Mouse (Mus musculus): ENCODE results near the gene Runx1. TPM values are rescaled to one million over a fixed set of nuclear protein-coding genes. Genes with fewer than 3 reads are reported as not detected.

Runx1 gene
- polyA plus RNA-seq, 1 experiment = 2.4 TPM

- H3K9ac ChIP-seq (ENCODE audit: low read depth, poor library complexity, severe bottlenecking) = no peak overlapping the region
- no peak overlapping the region for H3K4me3 ChIP-seq (ENCODE audit: low read depth, low read length)
- no peaks in the 10 kb centered on the region for H3K9me3 ChIP-seq (replicated peaks; ENCODE audit: control insufficient read depth, insufficient read depth, low read length, poor library complexity, severe bottlenecking)
- no peaks in the 10 kb centered on the region for H3K27me3 ChIP-seq (ENCODE audit: control insufficient read depth, insufficient read depth, low read length, poor library complexity, severe bottlenecking)
- H3K4me1 ChIP-seq (ENCODE audit: control insufficient read depth, insufficient read depth, low read length) = no peaks in the 10 kb centered on the region
- TF ChIP-seq EP300 (IDR thresholded peaks at IDR 0.05; ENCODE audit: insufficient read depth, low read depth, low read length) (no peak), POLR2A (IDR thresholded peaks at IDR 0.05; ENCODE audit: insufficient read depth, low read length) (no peak), CTCF (IDR thresholded peaks at IDR 0.05; ENCODE audit: low read depth, low read length) (no peak)
- no peak overlapping the region for H3K27ac ChIP-seq (ENCODE audit: insufficient read depth, low read length)
- H3K36me3 ChIP-seq (ENCODE audit: control insufficient read depth, insufficient read depth, low read length, poor library complexity, severe bottlenecking) = no peaks in the 10 kb centered on the region
Measured at GRCm38 (mm10) chr16:92794197-92794596, 31.8 kb downstream of the Runx1 start.

GRCm38 (mm10) chr16:92793741-92794140 lies 32.2 kb downstream of the Runx1 start:
- Histone ChIP-seq H3K4me3 (ENCODE audit: low read depth, low read length) (no peak overlapping the region), H3K4me1 (ENCODE audit: control insufficient read depth, insufficient read depth, low read length) (no peaks in the 10 kb centered on the region), H3K27ac (ENCODE audit: insufficient read depth, low read length) (no peak overlapping the region), H3K9me3 (replicated peaks; ENCODE audit: control insufficient read depth, insufficient read depth, low read length, poor library complexity, severe bottlenecking) (no peaks in the 10 kb centered on the region), H3K27me3 (ENCODE audit: control insufficient read depth, insufficient read depth, low read length, poor library complexity, severe bottlenecking) (no peaks in the 10 kb centered on the region), H3K36me3 (ENCODE audit: control insufficient read depth, insufficient read depth, low read length, poor library complexity, severe bottlenecking) (no peaks in the 10 kb centered on the region), H3K9ac (ENCODE audit: low read depth, poor library complexity, severe bottlenecking) (no peak overlapping the region)
- TF ChIP-seq EP300 (IDR thresholded peaks at IDR 0.05; ENCODE audit: insufficient read depth, low read depth, low read length) (no peak), POLR2A (IDR thresholded peaks at IDR 0.05; ENCODE audit: insufficient read depth, low read length) (no peak), CTCF (IDR thresholded peaks at IDR 0.05; ENCODE audit: low read depth, low read length) (no peak)

GRCm38 (mm10) chr16:92792905-92793304 lies 33.0 kb downstream of the Runx1 start:
- Histone ChIP-seq H3K4me3 (ENCODE audit: low read depth, low read length) (no peak overlapping the region), H3K9ac (ENCODE audit: low read depth, poor library complexity, severe bottlenecking) (no peak overlapping the region), H3K4me1 (ENCODE audit: control insufficient read depth, insufficient read depth, low read length) (no peaks in the 10 kb centered on the region), H3K36me3 (ENCODE audit: control insufficient read depth, insufficient read depth, low read length, poor library complexity, severe bottlenecking) (no peaks in the 10 kb centered on the region), H3K27ac (ENCODE audit: insufficient read depth, low read length) (no peak overlapping the region), H3K9me3 (replicated peaks; ENCODE audit: control insufficient read depth, insufficient read depth, low read length, poor library complexity, severe bottlenecking) (no peaks in the 10 kb centered on the region), H3K27me3 (ENCODE audit: control insufficient read depth, insufficient read depth, low read length, poor library complexity, severe bottlenecking) (no peaks in the 10 kb centered on the region)
- TF ChIP-seq CTCF (IDR thresholded peaks at IDR 0.05; ENCODE audit: low read depth, low read length) (no peak), EP300 (IDR thresholded peaks at IDR 0.05; ENCODE audit: insufficient read depth, low read depth, low read length) (no peak)

- no peaks in the 10 kb centered on the region for H3K27me3 ChIP-seq (ENCODE audit: control insufficient read depth, insufficient read depth, low read length, poor library complexity, severe bottlenecking)
- H3K27ac ChIP-seq (ENCODE audit: insufficient read depth, low read length) = no peak overlapping the region
- no peak overlapping the region for H3K4me3 ChIP-seq (ENCODE audit: low read depth, low read length)
- H3K36me3 ChIP-seq (ENCODE audit: control insufficient read depth, insufficient read depth, low read length, poor library complexity, severe bottlenecking) = no peaks in the 10 kb centered on the region
- H3K9ac ChIP-seq (ENCODE audit: low read depth, poor library complexity, severe bottlenecking) = no peak overlapping the region
- H3K9me3 ChIP-seq (replicated peaks; ENCODE audit: control insufficient read depth, insufficient read depth, low read length, poor library complexity, severe bottlenecking) = no peaks in the 10 kb centered on the region
- H3K4me1 ChIP-seq (ENCODE audit: control insufficient read depth, insufficient read depth, low read length) = no peaks in the 10 kb centered on the region
- TF ChIP-seq EP300 (IDR thresholded peaks at IDR 0.05; ENCODE audit: insufficient read depth, low read depth, low read length) = no peak
- no peak for TF ChIP-seq CTCF (IDR thresholded peaks at IDR 0.05; ENCODE audit: low read depth, low read length)
- TF ChIP-seq POLR2A (IDR thresholded peaks at IDR 0.05; ENCODE audit: insufficient read depth, low read length) = no peak
Measured at GRCm38 (mm10) chr16:92790601-92791000, 35.3 kb downstream of the Runx1 start.

- no peaks in the 10 kb centered on the region for H3K27me3 ChIP-seq (ENCODE audit: control insufficient read depth, insufficient read depth, low read length, poor library complexity, severe bottlenecking)
- no peaks in the 10 kb centered on the region for H3K36me3 ChIP-seq (ENCODE audit: control insufficient read depth, insufficient read depth, low read length, poor library complexity, severe bottlenecking)
- H3K4me3 ChIP-seq (ENCODE audit: low read depth, low read length) = no peak overlapping the region
- no peak overlapping the region for H3K9ac ChIP-seq (ENCODE audit: low read depth, poor library complexity, severe bottlenecking)
- no peaks in the 10 kb centered on the region for H3K4me1 ChIP-seq (ENCODE audit: control insufficient read depth, insufficient read depth, low read length)
- TF ChIP-seq CTCF (IDR thresholded peaks at IDR 0.05; ENCODE audit: low read depth, low read length) (no peak), POLR2A (IDR thresholded peaks at IDR 0.05; ENCODE audit: insufficient read depth, low read length) (no peak), EP300 (IDR thresholded peaks at IDR 0.05; ENCODE audit: insufficient read depth, low read depth, low read length) (no peak)
- no peak overlapping the region for H3K27ac ChIP-seq (ENCODE audit: insufficient read depth, low read length)
- H3K9me3 ChIP-seq (replicated peaks; ENCODE audit: control insufficient read depth, insufficient read depth, low read length, poor library complexity, severe bottlenecking) = no peaks in the 10 kb centered on the region
Measured at GRCm38 (mm10) chr16:92789840-92790239, 36.1 kb downstream of the Runx1 start.

GRCm38 (mm10) chr16:92788446-92788845 lies 37.5 kb downstream of the Runx1 start:
- Histone ChIP-seq H3K4me1 (ENCODE audit: control insufficient read depth, insufficient read depth, low read length) (no peaks in the 10 kb centered on the region), H3K27ac (ENCODE audit: insufficient read depth, low read length) (no peak overlapping the region), H3K4me3 (ENCODE audit: low read depth, low read length) (no peak overlapping the region), H3K9ac (ENCODE audit: low read depth, poor library complexity, severe bottlenecking) (no peak overlapping the region), H3K9me3 (replicated peaks; ENCODE audit: control insufficient read depth, insufficient read depth, low read length, poor library complexity, severe bottlenecking) (no peaks in the 10 kb centered on the region), H3K27me3 (ENCODE audit: control insufficient read depth, insufficient read depth, low read length, poor library complexity, severe bottlenecking) (no peaks in the 10 kb centered on the region; the same call in 1 of the 2 replicates), H3K36me3 (ENCODE audit: control insufficient read depth, insufficient read depth, low read length, poor library complexity, severe bottlenecking) (no peaks in the 10 kb centered on the region)
- no peak for TF ChIP-seq POLR2A (IDR thresholded peaks at IDR 0.05; ENCODE audit: insufficient read depth, low read length)
